Mouse (Mus musculus) B cell, adult 62 days (primary cell): ENCODE data around the gene Ffar3. TPM values are rescaled to one million over a fixed set of nuclear protein-coding genes. Genes with fewer than 3 reads are reported as not detected.

Experiments
- total RNA-seq: library from RNA; stranded (reverse); gene quantifications from 4 replicates; pipeline ENCODE4 v1.2.4, GENCODE M21; 2023

Gene Ffar3
- total RNA-seq, result 1.0 to 2.0 TPM (median 1.4 TPM) in 4 replicates

GRCm38 (mm10) chr7:30856078-30856477 lies at the start of gene Ffar3:
Ffar3 (minus strand) TSS chr7:30856178.

GRCm38 (mm10) chr7:30880176-30880575 lies 24.2 kb upstream of the Ffar3 start, which contains the start of gene Cd22:
Cd22 (minus strand) TSS chr7:30880342.

GRCm38 (mm10) chr7:30861464-30861863 lies 5.5 kb upstream of the Ffar3 start, which contains the start of gene Ffar1:
Ffar1 (minus strand) TSS chr7:30861564.

DNA sequence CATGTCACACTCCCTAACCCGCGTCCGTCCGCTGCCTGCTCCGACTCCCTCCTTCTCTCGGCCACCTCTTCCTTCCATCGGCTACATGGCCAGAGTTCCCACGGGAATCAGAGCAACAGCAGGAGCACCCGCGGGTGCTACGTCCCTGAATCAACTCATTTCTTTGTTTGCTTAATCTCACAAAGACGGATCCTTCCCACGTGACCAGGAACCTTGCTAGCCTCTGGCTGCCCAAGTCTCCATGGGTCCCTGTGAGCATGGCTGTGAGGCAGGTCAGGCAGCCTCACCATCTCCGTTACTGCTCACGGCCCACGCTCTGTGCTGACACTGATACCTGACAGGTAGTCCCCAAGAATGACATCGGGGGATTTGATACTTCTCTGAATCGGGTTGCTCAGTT lies 32.3 kb downstream of the Ffar3 start, which contains the start of gene Ffar2:
Ffar2 (minus strand) TSS at position 101 of the 400 bp plus-strand sequence.

Other genes with a start within 250 kb of the Ffar3 start
- gene Upk1a, start 243.3 kb downstream of the Ffar3 start, total RNA-seq, result 0.70 TPM in 1 of 4 replicates, not detected in the others
- gene Cox6b1, start 230.0 kb downstream of the Ffar3 start, total RNA-seq, result 177 to 214 TPM (median 201 TPM) in 4 replicates
- not detected in 4 replicates for gene Etv2, start 220.3 kb downstream of the Ffar3 start, total RNA-seq
- 87.7 to 100 TPM (median 92.3 TPM) in 4 replicates for gene Rbm42, start 205.9 kb downstream of the Ffar3 start, total RNA-seq
- 56.1 to 64.2 TPM (median 59.9 TPM) in 4 replicates for gene Haus5, start 191.2 kb downstream of the Ffar3 start, total RNA-seq
- not detected in 4 replicates for gene Pmis2, start 184.6 kb downstream of the Ffar3 start, total RNA-seq
- not detected in 4 replicates for gene 2200002J24Rik, start 157.3 kb downstream of the Ffar3 start, total RNA-seq
- 0.85 to 3.1 TPM in 2 of 4 replicates, not detected in the others for gene Atp4a, start 144.0 kb downstream of the Ffar3 start, total RNA-seq
- 34.4 to 45.7 TPM (median 41.2 TPM) in 4 replicates for gene Tmem147, start 126.6 kb downstream of the Ffar3 start, total RNA-seq
- gene Gapdhs, start 112.5 kb downstream of the Ffar3 start, total RNA-seq, result not detected in 4 replicates
- 2.3 to 5.4 TPM (median 3.3 TPM) in 4 replicates for gene Sbsn, start 104.7 kb downstream of the Ffar3 start, total RNA-seq
- gene Dmkn, start 92.4 kb downstream of the Ffar3 start, total RNA-seq, result not detected in 4 replicates
- gene Krtdap, start 68.3 kb downstream of the Ffar3 start, total RNA-seq, result not detected in 4 replicates
- gene Ffar2, start 32.4 kb downstream of the Ffar3 start, total RNA-seq, result 13.9 to 20.5 TPM (median 17.6 TPM) in 4 replicates
- 25.4 to 28.3 TPM (median 27.3 TPM) in 4 replicates for gene Ffar1, start 5.4 kb upstream of the Ffar3 start, total RNA-seq
- 1,001 to 1,218 TPM (median 1,131 TPM) in 4 replicates for gene Cd22, start 24.2 kb upstream of the Ffar3 start, total RNA-seq
- gene Mag, start 58.7 kb upstream of the Ffar3 start, total RNA-seq, result not detected in 4 replicates
- gene Hamp2, start 68.5 kb upstream of the Ffar3 start, total RNA-seq, result not detected in 4 replicates
- gene Hamp, start 87.9 kb upstream of the Ffar3 start, total RNA-seq, result not detected in 4 replicates
- gene Usf2, start 100.6 kb upstream of the Ffar3 start, total RNA-seq, result 135 to 161 TPM (median 150 TPM) in 4 replicates
- 0.61 to 1.8 TPM (median 1.3 TPM) in 4 replicates for gene Lsr, start 117.3 kb upstream of the Ffar3 start, total RNA-seq
- gene Fam187b, start 117.6 kb upstream of the Ffar3 start, total RNA-seq, result 0.48 TPM in 1 of 4 replicates, not detected in the others
- gene Fxyd5, start 186.3 kb upstream of the Ffar3 start, total RNA-seq, result 102 to 136 TPM (median 120 TPM) in 4 replicates
- not detected in 4 replicates for gene Fxyd7, start 195.3 kb upstream of the Ffar3 start, total RNA-seq
- not detected in 4 replicates for gene Fxyd1, start 201.0 kb upstream of the Ffar3 start, total RNA-seq
- gene Lgi4, start 203.2 kb upstream of the Ffar3 start, total RNA-seq, result 0.17 TPM in 1 of 4 replicates, not detected in the others
- gene Fxyd3, start 220.5 kb upstream of the Ffar3 start, total RNA-seq, result not detected in 4 replicates